In genomic region chr15:103240160-103241028, GRCm38 (mm10) we compare ENCODE assay signal across 8 mouse cellular contexts. TPM values are rescaled to one million over a fixed set of nuclear protein-coding genes. Genes with fewer than 3 reads are reported as not detected.
DNase-seq lines count a peak whose midpoint lies in the region; ATAC-seq and TF ChIP-seq lines count a peak whose summit lies in the region.

Gene Hnrnpa1 (plus strand): TSS chr15:103240432.

- H3ac ChIP-seq in C2C12 (ENCODE audit: control insufficient read depth, insufficient read length, low read depth) = peak within 1 kb of the TSS; percentile 95
- H3ac ChIP-seq in myocyte (ENCODE audit: control insufficient read depth, insufficient read length) = peak within 1 kb of the TSS; percentile 30

- H3K9me3 ChIP-seq in erythroblast, embryonic 14.5 days (ENCODE audit: control insufficient read depth, low read length) = no peaks in the 10 kb centered on the region
- H3K9me3 ChIP-seq in heart, embryonic 11.5 days (replicated peaks; ENCODE audit: control insufficient read depth, low read length) = no peaks in the 10 kb centered on the region
- H3K9me3 ChIP-seq in kidney, embryonic 16.5 days (ENCODE audit: low read length) = no peaks in the 10 kb centered on the region
- H3K9me3 ChIP-seq in stomach, embryonic 14.5 days (ENCODE audit: control insufficient read depth, low read depth, low read length) = no peaks in the 10 kb centered on the region

- peak within 1 kb of the TSS; percentile 74 for H3K4me3 ChIP-seq in C2C12 (ENCODE audit: insufficient read depth, poor library complexity, severe bottlenecking)
- H3K4me3 ChIP-seq in erythroblast, embryonic 14.5 days (replicated peaks) = peak within 1 kb of the TSS; percentile 99
- peak within 1 kb of the TSS; percentile 88 for H3K4me3 ChIP-seq in heart, embryonic 11.5 days (ENCODE audit: low read depth, low read length)
- H3K4me3 ChIP-seq in kidney, embryonic 16.5 days (ENCODE audit: low read length) = peak within 1 kb of the TSS; percentile 55
- peak within 1 kb of the TSS; percentile 72 for H3K4me3 ChIP-seq in liver, adult 2 months (ENCODE audit: insufficient read depth, low read depth, low read length)
- H3K4me3 ChIP-seq in myocyte = peak within 1 kb of the TSS; percentile 95
- H3K4me3 ChIP-seq in stomach, embryonic 14.5 days (ENCODE audit: low read depth, low read length) = peak within 1 kb of the TSS; percentile 55

- H3K79me2 ChIP-seq in C2C12 (ENCODE audit: control insufficient read depth, insufficient read depth) = peaks cover 87% of the 10 kb centered on the region
- H3K79me2 ChIP-seq in liver, adult 2 months (ENCODE audit: control insufficient read depth, insufficient read depth, low read length) = no peaks in the 10 kb centered on the region; the same call in 1 of the 2 replicates
- H3K79me2 ChIP-seq in myocyte (ENCODE audit: control insufficient read depth, insufficient read depth) = peaks cover 84% of the 10 kb centered on the region

- WGBS in heart, embryonic 11.5 days (ENCODE audit: insufficient replicate concordance) = under 1% methylated on average over 47 of the region's 47 CpGs
- under 1% methylated on average over 47 of the region's 47 CpGs for WGBS in kidney, embryonic 16.5 days
- WGBS in liver, adult 2 months = under 1% methylated on average over 47 of the region's 47 CpGs
- under 1% methylated on average over 47 of the region's 47 CpGs for WGBS in stomach, embryonic 14.5 days

- H3K27ac ChIP-seq in heart, embryonic 11.5 days (ENCODE audit: low read depth, low read length) = peak within 1 kb of the TSS; percentile 89
- peak within 1 kb of the TSS; percentile 98 for H3K27ac ChIP-seq in kidney, embryonic 16.5 days (ENCODE audit: low read length)
- H3K27ac ChIP-seq in liver, adult 2 months (replicated peaks; ENCODE audit: insufficient read depth, low read depth, low read length) = peak within 1 kb of the TSS; percentile 85
- H3K27ac ChIP-seq in stomach, embryonic 14.5 days (ENCODE audit: low read length) = peak within 1 kb of the TSS; percentile 90

- peak within 1 kb of the TSS; percentile 98 for H3K9ac ChIP-seq in heart, embryonic 11.5 days (ENCODE audit: low read depth, low read length)
- H3K9ac ChIP-seq in kidney, embryonic 16.5 days (replicated peaks; ENCODE audit: low read length) = peak within 1 kb of the TSS; percentile 81
- peak within 1 kb of the TSS; percentile 76 for H3K9ac ChIP-seq in liver, adult 2 months (ENCODE audit: low read depth, low read length)
- H3K9ac ChIP-seq in stomach, embryonic 14.5 days (replicated peaks; ENCODE audit: low read depth, low read length) = peak within 1 kb of the TSS; percentile 71

- peak; percentile 100 for DNase-seq in brain, embryonic 14.5 days (ENCODE audit: low read depth)
- DNase-seq in liver, adult 2 months (ENCODE audit: extremely low read depth, low read depth, low spot score) = peak; percentile 98

- peak; percentile 54; the same call in 1 of the 2 replicates for TF ChIP-seq POLR2A in brain, embryonic 14.5 days (IDR thresholded peaks at IDR 0.05; ENCODE audit: borderline replicate concordance, extremely low read depth, insufficient read depth, insufficient read length, poor library complexity, severe bottlenecking)
- TF ChIP-seq POLR2A in liver, adult 2 months (IDR thresholded peaks at IDR 0.05; ENCODE audit: extremely low read depth, insufficient read depth, low read length) = peak; percentile 87
- peak; percentile 95 for TF ChIP-seq POLR2A in myocyte (IDR thresholded peaks at IDR 0.05; ENCODE audit: insufficient read length, low read depth)

- peaks cover 53% of the 10 kb centered on the region for H3K4me1 ChIP-seq in erythroblast, embryonic 14.5 days (ENCODE audit: control insufficient read depth)
- peaks cover 24% of the 10 kb centered on the region for H3K4me1 ChIP-seq in heart, embryonic 11.5 days (ENCODE audit: control insufficient read depth, insufficient read depth, low read length)
- peaks cover 35% of the 10 kb centered on the region for H3K4me1 ChIP-seq in kidney, embryonic 16.5 days (ENCODE audit: insufficient read depth, low read length)
- peaks cover 9% of the 10 kb centered on the region; the same call in 1 of the 2 replicates for H3K4me1 ChIP-seq in liver, adult 2 months (ENCODE audit: control insufficient read depth, insufficient read depth, low read length)
- H3K4me1 ChIP-seq in stomach, embryonic 14.5 days (ENCODE audit: control insufficient read depth, insufficient read depth, low read length) = peaks cover 15% of the 10 kb centered on the region

- H3K27me3 ChIP-seq in C2C12 (ENCODE audit: control insufficient read depth, insufficient read depth, insufficient read length) (no peaks in the 10 kb centered on the region), myocyte (ENCODE audit: control insufficient read depth, insufficient read depth, insufficient read length) (no peaks in the 10 kb centered on the region)
- no peaks in the 10 kb centered on the region for H3K27me3 ChIP-seq in erythroblast, embryonic 14.5 days (ENCODE audit: control insufficient read depth)
- H3K27me3 ChIP-seq in heart, embryonic 11.5 days (ENCODE audit: control insufficient read depth, insufficient read depth, low read length) = no peaks in the 10 kb centered on the region
- H3K27me3 ChIP-seq in kidney, embryonic 16.5 days (ENCODE audit: insufficient read depth, low read length) = no peaks in the 10 kb centered on the region
- H3K27me3 ChIP-seq in liver, adult 2 months (ENCODE audit: control insufficient read depth, insufficient read depth, low read length) = no peaks in the 10 kb centered on the region
- H3K27me3 ChIP-seq in stomach, embryonic 14.5 days (ENCODE audit: control insufficient read depth, insufficient read depth, low read length) = no peaks in the 10 kb centered on the region

- peak; percentile 91 for ATAC-seq in heart, embryonic 11.5 days (replicated peaks; ENCODE audit: insufficient number of reproducible peaks, low FRiP score, low TSS enrichment)
- peak; percentile 94 for ATAC-seq in kidney, embryonic 16.5 days (ENCODE audit: low FRiP score, low TSS enrichment)
- peak; percentile 90 for ATAC-seq in stomach, embryonic 14.5 days (ENCODE audit: insufficient number of reproducible peaks, insufficient read depth, low FRiP score, low read depth)

- peaks cover 65% of the 10 kb centered on the region for H3K36me3 ChIP-seq in C2C12 (ENCODE audit: control insufficient read depth, insufficient read depth)
- H3K36me3 ChIP-seq in erythroblast, embryonic 14.5 days (ENCODE audit: control insufficient read depth) = peaks cover 73% of the 10 kb centered on the region
- peaks cover 13% of the 10 kb centered on the region for H3K36me3 ChIP-seq in heart, embryonic 11.5 days (ENCODE audit: control insufficient read depth, insufficient read depth, low read length)
- peaks cover 32% of the 10 kb centered on the region for H3K36me3 ChIP-seq in kidney, embryonic 16.5 days (ENCODE audit: insufficient read depth, low read length)
- H3K36me3 ChIP-seq in liver, adult 2 months (ENCODE audit: control insufficient read depth, insufficient read depth, low read length) = peaks cover 34% of the 10 kb centered on the region
- H3K36me3 ChIP-seq in myocyte (ENCODE audit: control insufficient read depth, insufficient read depth) = peaks cover 45% of the 10 kb centered on the region
- H3K36me3 ChIP-seq in stomach, embryonic 14.5 days (ENCODE audit: control insufficient read depth, insufficient read depth, low read length) = peaks cover 32% of the 10 kb centered on the region

- TF ChIP-seq CTCF in C2C12 (IDR thresholded peaks at IDR 0.05; ENCODE audit: control insufficient read depth, insufficient read depth, insufficient read length) = no peak
- no peak for TF ChIP-seq CTCF in brain, embryonic 14.5 days (IDR thresholded peaks at IDR 0.05; ENCODE audit: borderline replicate concordance, extremely low read depth, insufficient read depth, insufficient read length)
- no peak for TF ChIP-seq CTCF in liver, adult 2 months (IDR thresholded peaks at IDR 0.05; ENCODE audit: low read depth, low read length)

- H3K79me3 ChIP-seq in C2C12 (ENCODE audit: low read depth) = peaks cover 82% of the 10 kb centered on the region

- H3K4me2 ChIP-seq in heart, embryonic 11.5 days = peak within 1 kb of the TSS; percentile 75
- peak within 1 kb of the TSS; percentile 79 for H3K4me2 ChIP-seq in kidney, embryonic 16.5 days (replicated peaks; ENCODE audit: low read depth, low read length)
- peak within 1 kb of the TSS; percentile 89 for H3K4me2 ChIP-seq in myocyte (ENCODE audit: low read depth)
- peak within 1 kb of the TSS; percentile 83 for H3K4me2 ChIP-seq in stomach, embryonic 14.5 days (replicated peaks; ENCODE audit: low read depth, low read length)

TF ChIP-seq in C2C12, 6 proteins besides CTCF, POLR2A, EP300 and RAD21:
- no peak for TF ChIP-seq MYOD1 (IDR thresholded peaks at IDR 0.05; ENCODE audit: control insufficient read depth, insufficient read length, low read depth)
- peak; percentile 13 for TF ChIP-seq FOSL1 (IDR thresholded peaks at IDR 0.05; ENCODE audit: insufficient read depth, low read length, poor library complexity, severe bottlenecking)
- TF ChIP-seq CEBPB (IDR thresholded peaks at IDR 0.05; ENCODE audit: low read depth) = no peak
- peak; percentile 99 for TF ChIP-seq MAX (IDR thresholded peaks at IDR 0.05)
- TF ChIP-seq USF1 (IDR thresholded peaks at IDR 0.05; ENCODE audit: low read depth) = peak; percentile 85

TF ChIP-seq in myocyte, 11 proteins besides CTCF, POLR2A, EP300 and RAD21 (continues in another document):
- peak; percentile 14; the same call in 1 of the 2 replicates for TF ChIP-seq CEBPB (IDR thresholded peaks at IDR 0.05; ENCODE audit: insufficient read depth, poor library complexity, severe bottlenecking)
- no peak for TF ChIP-seq TCF12 (IDR thresholded peaks at IDR 0.05; ENCODE audit: insufficient read depth, poor library complexity, severe bottlenecking)
- TF ChIP-seq USF1 (IDR thresholded peaks at IDR 0.05; ENCODE audit: low read depth) = peak; percentile 90
- TF ChIP-seq SRF (IDR thresholded peaks at IDR 0.05; ENCODE audit: control insufficient read depth, insufficient read length, low read depth) = peak; percentile 18
- TF ChIP-seq MYOG (IDR thresholded peaks at IDR 0.05; ENCODE audit: control insufficient read depth in 1 of 3, insufficient read depth in 1 of 3, insufficient read length in 2 of 3, low read depth in 2 of 3) = no peak
- TF ChIP-seq REST (IDR thresholded peaks at IDR 0.05; ENCODE audit: insufficient read depth, insufficient read length) = peak; percentile 24
- TF ChIP-seq POLR2AphosphoS2 (IDR thresholded peaks at IDR 0.05; ENCODE audit: insufficient read length, low read depth) = peak; percentile 98
- TF ChIP-seq MAX (IDR thresholded peaks at IDR 0.05; ENCODE audit: low read depth) = peak; percentile 94

RNA-seq across cellular contexts. Expression of gene Hnrnpa1, which starts in this region (rescaled TPM):
- polyA plus RNA-seq in C2C12 (2012; fragmentation: generic; extraction: Trizol) (625 TPM), myocyte (2012; fragmentation: generic; extraction: Trizol) (285 TPM)
- 976 and 1,085 TPM in 2 replicates for polyA plus RNA-seq in brain, embryonic 14.5 days (2012; rRNA removed)
- 6.0 and 6.4 TPM in 2 replicates for polyA plus RNA-seq in erythroblast, embryonic 14.5 days (2012)
- polyA plus RNA-seq in heart, embryonic 11.5 days (2014; fragmentation: Nextera tagmentation; extraction: Ambion mirVana) = 572 and 590 TPM in 2 replicates
- polyA plus RNA-seq in kidney, embryonic 16.5 days (2015; fragmentation: Nextera tagmentation; extraction: Ambion mirVana) = 831 and 924 TPM in 2 replicates
- total RNA-seq in liver, adult 2 months (2014; rRNA removed) = 58.2 and 58.9 TPM in 2 replicates
- polyA plus RNA-seq in liver, adult 2 months (2012; rRNA removed) = 16.3 and 17.7 TPM in 2 replicates
- 852 and 906 TPM in 2 replicates for polyA plus RNA-seq in stomach, embryonic 14.5 days (2014; fragmentation: Nextera tagmentation; extraction: Ambion mirVana)

Comparison
In these comparisons a context has a peak if more than half of its experiments do, and no peak if none do; other contexts are left out.
1. Peak in every context shown above with its lines: DNase-seq, ATAC-seq, H3K4me3 ChIP-seq and H3K27ac ChIP-seq.
2. RNA of gene Hnrnpa1 (polyA plus RNA-seq): 976 to 1,085 TPM in brain, embryonic 14.5 days, 852 to 906 TPM in stomach, embryonic 14.5 days, 831 to 924 TPM in kidney, embryonic 16.5 days, 625 TPM in C2C12 (single experiment), 572 to 590 TPM in heart, embryonic 11.5 days and 285 TPM in myocyte (single experiment); 16.3 to 17.7 TPM in liver, adult 2 months and 6.0 to 6.4 TPM in erythroblast, embryonic 14.5 days; every median in the first group is over 10 times any median in the second.